Mouse (Mus musculus) hindbrain, embryonic 15.5 days (tissue): Measurements from ENCODE around the gene Psmb11. TPM values are rescaled to one million over a fixed set of nuclear protein-coding genes. Genes with fewer than 3 reads are reported as not detected.

Experiments
- ATAC-seq: fragments of 200-750 bp; cut with Nextera tagmentation; 2 replicates; pipeline ENCODE4 v1.8.0; 2017; ENCODE audit warnings: low read depth, moderate number of reproducible peaks, moderate TSS enrichment; ENCODE audit not compliant: low FRiP score
- H3K27ac ChIP-seq: fragments of 300-500 bp; sonication (generic); replicated peaks from 2 replicates; pipeline ENCODE4 v1.5.1; 2015; ENCODE audit warnings: mild to moderate bottlenecking, inconsistent platforms
- H3K27me3 ChIP-seq: fragments of 300-500 bp; sonication (generic); 2 replicates; pipeline ENCODE4 v1.6.1; 2015; ENCODE audit warnings: control low read depth, inconsistent platforms
- H3K36me3 ChIP-seq: fragments of 300-500 bp; sonication (generic); 2 replicates; pipeline ENCODE4 v1.6.1; 2015; ENCODE audit warnings: control low read depth, inconsistent platforms
- H3K4me1 ChIP-seq: fragments of 300-500 bp; sonication (generic); replicated peaks from 2 replicates; pipeline ENCODE4 v1.6.1; 2015; ENCODE audit warnings: control low read depth, inconsistent platforms
- H3K4me2 ChIP-seq: fragments of 300-500 bp; sonication (generic); 2 replicates; pipeline ENCODE4 v1.6.1; 2015; ENCODE audit warnings: moderate library complexity, mild to moderate bottlenecking, inconsistent platforms
- H3K4me3 ChIP-seq: fragments of 300-500 bp; sonication (generic); 2 replicates; pipeline ENCODE4 v1.5.1; 2015; ENCODE audit warnings: mild to moderate bottlenecking, inconsistent platforms
- H3K9ac ChIP-seq: fragments of 300-500 bp; sonication (generic); 2 replicates; pipeline ENCODE4 v1.6.1; 2015; ENCODE audit warnings: inconsistent platforms
- H3K9me3 ChIP-seq: fragments of 300-500 bp; sonication (generic); 2 replicates; pipeline ENCODE4 v1.6.1; 2016; ENCODE audit warnings: control low read depth, inconsistent platforms
- WGBS: fragments of 180-500 bp; shearing (Covaris S2); methylation state at CpG from one replicate; pipeline ENCODE4 v1.1.7; 2015; 5-methylcytosine and 5-hydroxymethylcytosine counted together
- polyA plus RNA-seq: library from polyadenylated mRNA; unstranded; fragments of >200 nt; fragmentation: Nextera tagmentation; extraction: Ambion mirVana; gene quantifications from 2 replicates; pipeline ENCODE4 v1.2.1, GENCODE M21; 2015

The Psmb11 gene
- polyA plus RNA-seq, 1 experiment from 2014 or later = not detected

GRCm38 (mm10) chr14:54583681-54584338, 37.4 kb upstream of the Psmb11 start:
- Histone ChIP-seq H3K4me2 (no peak overlapping the region), H3K27me3 (peaks cover 5% of the 10 kb centered on the region; the same call in 1 of the 2 replicates), H3K9me3 (no peaks in the 10 kb centered on the region), H3K27ac (no peak overlapping the region), H3K4me3 (no peak overlapping the region), H3K4me1 (no peaks in the 10 kb centered on the region), H3K9ac (no peak overlapping the region), H3K36me3 (0 out of 2 replicates have a peak, but pooled peaks cover 8% of the 10 kb centered on the region)
- 41% methylated on average over 7 of the region's 7 CpGs for WGBS
- ATAC-seq = no peak; the same call in 1 of the 2 replicates

GRCm38 (mm10) chr14:54591056-54591455, 30.2 kb upstream of the Psmb11 start:
- Histone ChIP-seq H3K27ac (no peak overlapping the region), H3K9ac (no peak overlapping the region), H3K4me3 (no peak overlapping the region), H3K27me3 (no peaks in the 10 kb centered on the region), H3K9me3 (no peaks in the 10 kb centered on the region), H3K4me2 (no peak overlapping the region), H3K36me3 (no peaks in the 10 kb centered on the region), H3K4me1 (peaks cover 4% of the 10 kb centered on the region; the same call in 1 of the 2 replicates)
- WGBS = 91% methylated on average over 16 of the region's 16 CpGs
- ATAC-seq = no peak

- 0 out of 2 replicates have a peak, but pooled peaks have one; percentile 37 for ATAC-seq
- H3K4me1 ChIP-seq = peaks cover 4% of the 10 kb centered on the region; the same call in 1 of the 2 replicates
- H3K27me3 ChIP-seq = no peaks in the 10 kb centered on the region
- H3K4me3 ChIP-seq = no peak overlapping the region
- H3K36me3 ChIP-seq = no peaks in the 10 kb centered on the region
- H3K4me2 ChIP-seq = no peak overlapping the region
- H3K9me3 ChIP-seq = no peaks in the 10 kb centered on the region
- WGBS = 65% methylated on average over 10 of the region's 10 CpGs
- no peak overlapping the region for H3K9ac ChIP-seq
- H3K27ac ChIP-seq = peak overlapping the region; percentile 49
These were observed 28.8 kb upstream of the Psmb11 start for GRCm38 (mm10) chr14:54592319-54592934.

- Histone ChIP-seq H3K36me3 (no peaks in the 10 kb centered on the region), H3K4me2 (no peak overlapping the region), H3K9me3 (no peaks in the 10 kb centered on the region), H3K27ac (no peak overlapping the region), H3K9ac (no peak overlapping the region), H3K4me1 (peaks cover 4% of the 10 kb centered on the region; the same call in 1 of the 2 replicates), H3K27me3 (no peaks in the 10 kb centered on the region), H3K4me3 (no peak overlapping the region)
- ATAC-seq = no peak
- WGBS = 90% methylated on average over 3 of the region's 3 CpGs
These were observed 27.2 kb upstream of the Psmb11 start for GRCm38 (mm10) chr14:54594055-54594454.

GRCm38 (mm10) chr14:54594631-54595414, 26.4 kb upstream of the Psmb11 start:
- Histone ChIP-seq H3K36me3 (no peaks in the 10 kb centered on the region), H3K4me2 (no peak overlapping the region), H3K27ac (no peak overlapping the region), H3K9ac (no peak overlapping the region), H3K9me3 (no peaks in the 10 kb centered on the region), H3K4me3 (no peak overlapping the region), H3K27me3 (no peaks in the 10 kb centered on the region), H3K4me1 (peaks cover 4% of the 10 kb centered on the region; the same call in 1 of the 2 replicates)
- 73% methylated on average over 27 of the region's 28 CpGs for WGBS
- no peak for ATAC-seq

GRCm38 (mm10) chr14:54597084-54597483, 24.1 kb upstream of the Psmb11 start:
- H3K4me1 ChIP-seq = peaks cover 5% of the 10 kb centered on the region
- no peak for ATAC-seq
- no peak overlapping the region for H3K4me2 ChIP-seq
- H3K9ac ChIP-seq = no peak overlapping the region
- 78% methylated on average over 7 of the region's 7 CpGs for WGBS
- no peaks in the 10 kb centered on the region for H3K27me3 ChIP-seq
- no peaks in the 10 kb centered on the region for H3K9me3 ChIP-seq
- H3K36me3 ChIP-seq = no peaks in the 10 kb centered on the region
- H3K27ac ChIP-seq = no peak overlapping the region
- H3K4me3 ChIP-seq = no peak overlapping the region

- 69% methylated on average over 2 of the region's 2 CpGs for WGBS
- Histone ChIP-seq H3K4me1 (peaks cover 26% of the 10 kb centered on the region), H3K27me3 (no peaks in the 10 kb centered on the region), H3K9ac (no peak overlapping the region), H3K4me3 (no peak overlapping the region), H3K36me3 (no peaks in the 10 kb centered on the region), H3K27ac (no peak overlapping the region), H3K4me2 (no peak overlapping the region), H3K9me3 (no peaks in the 10 kb centered on the region)
- no peak for ATAC-seq
These were observed 19.6 kb upstream of the Psmb11 start for GRCm38 (mm10) chr14:54601601-54602000.

- Histone ChIP-seq H3K9ac (peak overlapping the region; percentile 73), H3K9me3 (no peaks in the 10 kb centered on the region), H3K27me3 (no peaks in the 10 kb centered on the region), H3K27ac (peak overlapping the region; percentile 97), H3K4me1 (peaks cover 26% of the 10 kb centered on the region), H3K4me2 (peak overlapping the region; percentile 64), H3K4me3 (peak overlapping the region; percentile 63), H3K36me3 (no peaks in the 10 kb centered on the region)
- WGBS = 29% methylated on average over 4 of the region's 4 CpGs
- peak; percentile 33 for ATAC-seq
These were observed 18.6 kb upstream of the Psmb11 start for GRCm38 (mm10) chr14:54602613-54603012.

- Histone ChIP-seq H3K27me3 (no peaks in the 10 kb centered on the region), H3K4me3 (peak overlapping the region; percentile 63), H3K4me1 (peaks cover 26% of the 10 kb centered on the region), H3K36me3 (no peaks in the 10 kb centered on the region), H3K9me3 (no peaks in the 10 kb centered on the region), H3K4me2 (peak overlapping the region; percentile 64), H3K9ac (peak overlapping the region; percentile 73), H3K27ac (peak overlapping the region; percentile 97)
- ATAC-seq = peak; percentile 99
- WGBS = under 1% methylated on average over 46 of the region's 46 CpGs
These were observed 18.1 kb upstream of the Psmb11 start for GRCm38 (mm10) chr14:54603038-54603654.

GRCm38 (mm10) chr14:54603686-54604085, 17.5 kb upstream of the Psmb11 start:
- H3K9me3 ChIP-seq = no peaks in the 10 kb centered on the region
- no peaks in the 10 kb centered on the region for H3K27me3 ChIP-seq
- 77% methylated on average over 8 of the region's 8 CpGs for WGBS
- no peak overlapping the region for H3K9ac ChIP-seq
- H3K27ac ChIP-seq = peak overlapping the region; percentile 97
- peak overlapping the region; percentile 64 for H3K4me2 ChIP-seq
- no peak for ATAC-seq
- H3K4me3 ChIP-seq = peak overlapping the region; percentile 63
- H3K4me1 ChIP-seq = peaks cover 26% of the 10 kb centered on the region
- no peaks in the 10 kb centered on the region for H3K36me3 ChIP-seq

- peak; percentile 10; the same call in 1 of the 2 replicates for ATAC-seq
- peak within 1 kb of the TSS; percentile 49 for H3K4me3 ChIP-seq
- peaks cover 26% of the 10 kb centered on the region for H3K4me1 ChIP-seq
- peak within 1 kb of the TSS; percentile 67 for H3K4me2 ChIP-seq
- whole genome bisulfite sequencing = under 1% methylated on average over 36 of the region's 39 CpGs
- no peaks in the 10 kb centered on the region for H3K27me3 ChIP-seq
- H3K27ac ChIP-seq = peak within 1 kb of the TSS; percentile 69
- peak within 1 kb of the TSS; percentile 35 for H3K9ac ChIP-seq
- no peaks in the 10 kb centered on the region for H3K9me3 ChIP-seq
- no peaks in the 10 kb centered on the region for H3K36me3 ChIP-seq
These were observed 15.4 kb upstream of the Psmb11 start, which contains the start of gene 4931414P19Rik for GRCm38 (mm10) chr14:54605752-54606321. Gene 4931414P19Rik, minus strand, starts transcription at chr14:54605993.
